Mouse (Mus musculus): Measurements from ENCODE around the gene Bcr. TPM values are rescaled to one million over a fixed set of nuclear protein-coding genes. Genes with fewer than 3 reads are reported as not detected.
A peak's percentile ranks its signal among the peaks of the same experiment; 100 is the strongest.

Bcr gene
- 7.5 and 8.9 TPM in 2 replicates for polyA plus RNA-seq (2015; fragmentation: Nextera tagmentation; extraction: Ambion mirVana)

DNA sequence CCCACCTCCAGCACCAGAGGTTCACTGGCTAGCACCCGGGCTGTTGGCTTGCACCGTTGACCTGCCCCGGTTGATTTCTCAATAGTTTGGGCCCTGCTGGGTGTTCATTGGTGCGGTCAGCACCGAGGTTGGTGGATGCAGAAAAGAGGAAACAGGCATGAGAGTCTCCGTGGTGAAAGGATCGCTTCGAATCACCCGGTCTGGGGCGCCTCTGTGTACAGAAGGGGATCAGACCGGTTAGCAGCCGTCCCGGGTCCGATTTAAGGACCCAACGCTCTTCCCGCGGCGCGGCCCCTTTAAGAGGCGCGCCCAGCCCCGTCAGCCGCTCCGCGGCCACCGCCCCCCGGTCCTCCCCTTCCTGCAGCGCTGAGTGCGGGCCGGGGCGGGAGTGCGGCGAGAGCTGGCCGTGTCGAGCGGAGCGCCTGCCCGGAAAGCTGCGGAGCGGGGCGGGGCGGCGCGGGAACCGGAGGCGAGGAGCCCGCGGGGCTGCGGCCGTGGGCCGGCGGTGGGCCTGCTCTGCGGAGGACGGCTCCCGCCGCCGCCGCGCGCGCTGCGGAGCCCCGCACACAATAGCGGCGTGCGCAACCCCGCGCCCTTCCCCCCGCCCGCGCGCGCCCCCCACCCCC, at the start of gene Bcr:
Gene Bcr (plus strand): TSS at position 376 of the 626 bp plus-strand sequence.
- Histone ChIP-seq H3K27ac (peak within 1 kb of the TSS; percentile 46; the same call in 1 of the 2 replicates), H3K36me3 (no peaks in the 10 kb centered on the region), H3K4me1 (peaks cover 39% of the 10 kb centered on the region), H3K9ac (peak within 1 kb of the TSS; percentile 77), H3K4me3 (replicated peaks) (peak within 1 kb of the TSS; percentile 72), H3K9me3 (no peaks in the 10 kb centered on the region), H3K4me2 (peak within 1 kb of the TSS; percentile 87), H3K27me3 (replicated peaks) (no peaks in the 10 kb centered on the region)
- ATAC-seq (ENCODE audit: insufficient read depth, low FRiP score, low read depth) = peak; percentile 83
- WGBS = under 1% methylated on average over 62 of the region's 73 CpGs

DNA sequence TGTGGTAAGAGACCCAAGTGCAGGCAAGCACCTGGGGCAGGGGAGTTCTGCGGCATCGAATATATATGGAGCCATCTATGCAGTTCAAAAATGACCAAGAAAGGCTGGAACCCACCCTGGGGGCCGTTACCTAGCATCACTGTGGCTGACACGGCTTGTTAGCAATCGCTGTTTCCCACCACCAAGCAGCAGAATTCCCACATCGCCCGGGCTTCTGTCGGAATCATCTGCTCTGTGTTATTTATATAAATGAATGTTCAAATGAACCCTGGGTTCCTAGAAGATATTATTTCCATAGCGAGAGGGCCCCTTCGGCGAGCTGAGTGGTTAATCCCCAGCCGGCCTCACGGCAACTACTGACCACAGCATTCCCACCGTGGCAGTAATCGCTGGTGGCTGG, 49.7 kb upstream of the Bcr start:
- ATAC-seq (ENCODE audit: insufficient read depth, low FRiP score, low read depth) = no peak
- Histone ChIP-seq H3K9me3 (no peaks in the 10 kb centered on the region), H3K4me3 (replicated peaks) (no peak overlapping the region), H3K36me3 (no peaks in the 10 kb centered on the region), H3K9ac (no peak overlapping the region), H3K27me3 (replicated peaks) (no peaks in the 10 kb centered on the region), H3K4me1 (no peaks in the 10 kb centered on the region), H3K4me2 (no peak overlapping the region), H3K27ac (no peak overlapping the region)
- 80% methylated on average over 15 of the region's 15 CpGs for WGBS

GRCm38 (mm10) chr10:75015465-75015864, 44.9 kb upstream of the Bcr start:
- no peaks in the 10 kb centered on the region for H3K36me3 ChIP-seq
- H3K4me2 ChIP-seq = no peak overlapping the region
- H3K4me1 ChIP-seq = no peaks in the 10 kb centered on the region
- no peak overlapping the region for H3K27ac ChIP-seq
- H3K9ac ChIP-seq = no peak overlapping the region
- WGBS = 58% methylated on average over 14 of the region's 14 CpGs
- H3K9me3 ChIP-seq = no peaks in the 10 kb centered on the region
- H3K27me3 ChIP-seq (replicated peaks) = no peaks in the 10 kb centered on the region
- no peak for ATAC-seq (ENCODE audit: insufficient read depth, low FRiP score, low read depth)
- H3K4me3 ChIP-seq (replicated peaks) = no peak overlapping the region

- no peak for ATAC-seq (ENCODE audit: insufficient read depth, low FRiP score, low read depth)
- Histone ChIP-seq H3K27ac (no peak overlapping the region), H3K4me1 (no peaks in the 10 kb centered on the region), H3K4me2 (no peak overlapping the region), H3K9me3 (no peaks in the 10 kb centered on the region), H3K27me3 (replicated peaks) (no peaks in the 10 kb centered on the region), H3K4me3 (replicated peaks) (no peak overlapping the region), H3K36me3 (no peaks in the 10 kb centered on the region), H3K9ac (no peak overlapping the region)
- WGBS = 86% methylated on average over 4 of the region's 4 CpGs
These were observed 43.9 kb upstream of the Bcr start for GRCm38 (mm10) chr10:75016481-75016880.

DNA sequence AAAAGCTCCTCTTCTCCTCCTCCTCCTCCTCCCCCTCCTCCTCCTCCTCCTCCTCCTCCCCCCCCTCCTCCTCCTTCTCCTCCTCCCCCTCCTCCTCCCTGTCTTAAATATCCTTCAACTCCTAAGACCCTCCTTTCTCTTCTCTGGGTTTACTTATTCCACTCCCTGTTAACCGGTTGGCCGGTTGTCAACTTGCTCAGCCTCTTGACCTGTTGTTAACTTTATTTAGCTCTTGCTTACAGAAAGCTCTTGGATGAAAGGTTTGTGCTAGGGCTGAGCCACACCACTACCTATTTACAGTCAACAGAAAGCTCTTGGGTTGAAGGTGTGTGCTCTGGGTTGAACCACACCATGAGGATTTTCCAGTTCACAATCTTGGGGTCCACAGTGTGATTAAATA, 40.1 kb upstream of the Bcr start:
- Histone ChIP-seq H3K36me3 (no peaks in the 10 kb centered on the region), H3K27me3 (replicated peaks) (no peaks in the 10 kb centered on the region), H3K9me3 (no peaks in the 10 kb centered on the region), H3K4me1 (no peaks in the 10 kb centered on the region), H3K27ac (no peak overlapping the region), H3K4me2 (no peak overlapping the region), H3K4me3 (replicated peaks) (no peak overlapping the region), H3K9ac (no peak overlapping the region)
- WGBS = 25% methylated on average over 2 of the region's 2 CpGs
- ATAC-seq (ENCODE audit: insufficient read depth, low FRiP score, low read depth) = no peak

- Histone ChIP-seq H3K4me2 (no peak overlapping the region), H3K27ac (no peak overlapping the region), H3K9me3 (no peaks in the 10 kb centered on the region), H3K27me3 (replicated peaks) (no peaks in the 10 kb centered on the region), H3K9ac (no peak overlapping the region), H3K4me3 (replicated peaks) (no peak overlapping the region), H3K36me3 (no peaks in the 10 kb centered on the region), H3K4me1 (no peaks in the 10 kb centered on the region)
- peak; percentile 36; the same call in 1 of the 2 replicates for ATAC-seq (ENCODE audit: insufficient read depth, low FRiP score, low read depth)
- whole genome bisulfite sequencing = 11% methylated on average over 6 of the region's 6 CpGs
These were observed 39.3 kb upstream of the Bcr start for GRCm38 (mm10) chr10:75021138-75021537.

GRCm38 (mm10) chr10:75026491-75026890, 33.9 kb upstream of the Bcr start:
- Histone ChIP-seq H3K27ac (no peak overlapping the region), H3K4me1 (no peaks in the 10 kb centered on the region), H3K4me2 (no peak overlapping the region), H3K9ac (no peak overlapping the region), H3K4me3 (replicated peaks) (no peak overlapping the region), H3K36me3 (no peaks in the 10 kb centered on the region), H3K9me3 (no peaks in the 10 kb centered on the region), H3K27me3 (replicated peaks) (no peaks in the 10 kb centered on the region)
- no peak for ATAC-seq (ENCODE audit: insufficient read depth, low FRiP score, low read depth)
- 68% methylated on average over 8 of the region's 8 CpGs for WGBS

DNA sequence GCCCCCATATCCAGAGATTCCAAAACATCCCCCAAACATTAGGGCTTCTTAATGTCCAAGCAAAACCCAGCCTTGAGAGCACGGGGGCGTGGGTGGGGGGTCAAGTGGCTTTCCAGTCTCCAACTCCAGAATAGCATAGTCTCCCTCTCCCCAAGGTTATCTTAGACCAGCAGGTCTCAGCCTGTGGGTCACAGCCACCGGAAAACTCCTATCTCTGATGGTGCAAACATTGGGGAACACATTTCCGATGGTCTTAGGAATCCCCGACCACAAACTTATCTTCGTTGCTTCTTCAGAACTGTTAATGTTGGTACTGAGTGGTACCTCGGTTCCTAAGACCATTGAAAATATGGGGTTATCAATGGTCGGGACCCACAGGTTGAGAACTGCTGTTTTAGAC, 31.6 kb upstream of the Bcr start:
- Histone ChIP-seq H3K4me1 (0 out of 2 replicates have a peak, but pooled peaks cover 4% of the 10 kb centered on the region), H3K36me3 (no peaks in the 10 kb centered on the region), H3K27ac (no peak overlapping the region), H3K27me3 (replicated peaks) (no peaks in the 10 kb centered on the region), H3K4me2 (no peak overlapping the region), H3K4me3 (replicated peaks) (no peak overlapping the region), H3K9ac (no peak overlapping the region), H3K9me3 (no peaks in the 10 kb centered on the region)
- no peak for ATAC-seq (ENCODE audit: insufficient read depth, low FRiP score, low read depth)
- WGBS = 82% methylated on average over 8 of the region's 8 CpGs

DNA sequence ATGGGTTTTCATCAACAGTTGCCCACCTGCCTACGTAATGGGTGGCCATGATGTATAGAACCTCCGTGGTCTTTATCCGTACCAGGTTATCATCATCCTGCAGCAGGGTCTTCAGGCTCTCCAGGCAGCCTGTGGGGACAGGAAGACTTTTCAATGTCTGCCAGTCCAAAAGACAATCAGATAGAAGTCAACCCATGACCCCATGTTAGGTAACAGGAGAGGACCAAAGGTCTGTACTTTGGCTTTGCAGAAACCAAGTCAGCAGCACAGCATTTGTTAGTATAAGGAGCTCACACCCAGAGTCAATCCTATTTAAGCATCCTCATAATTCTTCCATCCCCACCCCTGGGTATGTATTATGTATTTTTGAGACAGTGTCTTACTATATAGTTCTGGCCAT, 30.7 kb upstream of the Bcr start:
- Histone ChIP-seq H3K27me3 (replicated peaks) (no peaks in the 10 kb centered on the region), H3K27ac (no peak overlapping the region), H3K4me2 (no peak overlapping the region), H3K9me3 (no peaks in the 10 kb centered on the region), H3K4me1 (0 out of 2 replicates have a peak, but pooled peaks cover 4% of the 10 kb centered on the region), H3K4me3 (replicated peaks) (no peak overlapping the region), H3K36me3 (no peaks in the 10 kb centered on the region), H3K9ac (no peak overlapping the region)
- ATAC-seq (ENCODE audit: insufficient read depth, low FRiP score, low read depth) = no peak
- WGBS = 86% methylated on average over 3 of the region's 3 CpGs

DNA sequence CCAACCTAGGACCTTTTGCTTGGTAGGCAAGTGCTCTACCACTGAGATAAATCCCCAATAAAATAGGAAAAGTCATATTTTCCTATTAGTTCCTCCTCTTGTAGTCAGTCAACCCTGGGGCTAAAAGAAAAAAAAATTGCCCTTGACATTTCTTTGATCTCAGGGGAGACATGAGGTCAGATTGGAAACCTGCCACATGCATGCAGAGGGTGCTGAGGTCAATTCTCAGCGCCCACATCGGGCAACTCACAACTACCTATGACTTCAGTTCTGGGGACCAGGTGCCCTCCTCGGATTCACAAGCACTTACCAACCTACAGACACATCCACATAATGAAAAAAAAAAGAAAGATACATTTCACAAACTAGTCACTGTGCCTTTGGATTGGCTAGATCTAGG, 30.2 kb upstream of the Bcr start:
- no peaks in the 10 kb centered on the region for H3K9me3 ChIP-seq
- no peak overlapping the region for H3K27ac ChIP-seq
- H3K9ac ChIP-seq = no peak overlapping the region
- 77% methylated on average over 3 of the region's 3 CpGs for WGBS
- ATAC-seq (ENCODE audit: insufficient read depth, low FRiP score, low read depth) = no peak
- H3K4me3 ChIP-seq (replicated peaks) = no peak overlapping the region
- H3K4me1 ChIP-seq = 0 out of 2 replicates have a peak, but pooled peaks cover 4% of the 10 kb centered on the region
- H3K36me3 ChIP-seq = no peaks in the 10 kb centered on the region
- H3K4me2 ChIP-seq = no peak overlapping the region
- H3K27me3 ChIP-seq (replicated peaks) = no peaks in the 10 kb centered on the region

- H3K36me3 ChIP-seq = no peaks in the 10 kb centered on the region
- ATAC-seq (ENCODE audit: insufficient read depth, low FRiP score, low read depth) = no peak
- H3K9ac ChIP-seq = no peak overlapping the region
- WGBS = 54% methylated on average over 5 of the region's 5 CpGs
- H3K27me3 ChIP-seq (replicated peaks) = no peaks in the 10 kb centered on the region
- H3K9me3 ChIP-seq = no peaks in the 10 kb centered on the region
- no peak overlapping the region for H3K27ac ChIP-seq
- no peak overlapping the region for H3K4me2 ChIP-seq
- H3K4me1 ChIP-seq = 0 out of 2 replicates have a peak, but pooled peaks cover 4% of the 10 kb centered on the region
- H3K4me3 ChIP-seq (replicated peaks) = no peak overlapping the region
These were observed 28.9 kb upstream of the Bcr start for GRCm38 (mm10) chr10:75031345-75032114.

- Histone ChIP-seq H3K27ac (no peak within 1 kb of the TSS), H3K36me3 (no peaks in the 10 kb centered on the region), H3K9ac (no peak within 1 kb of the TSS), H3K4me2 (no peak within 1 kb of the TSS), H3K27me3 (replicated peaks) (no peaks in the 10 kb centered on the region), H3K4me3 (replicated peaks) (no peak within 1 kb of the TSS), H3K9me3 (no peaks in the 10 kb centered on the region), H3K4me1 (0 out of 2 replicates have a peak, but pooled peaks cover 4% of the 10 kb centered on the region)
- no peak for ATAC-seq (ENCODE audit: insufficient read depth, low FRiP score, low read depth)
- WGBS = 26% methylated on average over 10 of the region's 10 CpGs
These were observed 28.0 kb upstream of the Bcr start, which contains the start of gene Rsph14 for GRCm38 (mm10) chr10:75032395-75032794. Gene Rsph14, minus strand, starts transcription at chr10:75032586.

Data from stomach, embryonic 15.5 days (tissue).